Mouse (Mus musculus): ENCODE data around the gene Atp2b4. TPM values are rescaled to one million over a fixed set of nuclear protein-coding genes. Genes with fewer than 3 reads are reported as not detected.

Atp2b4 gene
- polyA plus RNA-seq, 1 experiment, result 45.4 TPM

- TF ChIP-seq GATA1 (IDR thresholded peaks at IDR 0.05; ENCODE audit: low read length), result no peak
These were observed 8.5 kb upstream of the Atp2b4 start for GRCm38 (mm10) chr1:133809376-133809775.

GRCm38 (mm10) chr1:133808020-133808419 lies 7.2 kb upstream of the Atp2b4 start:
- no peak for TF ChIP-seq GATA1 (IDR thresholded peaks at IDR 0.05; ENCODE audit: low read length)

- no peak for TF ChIP-seq GATA1 (IDR thresholded peaks at IDR 0.05; ENCODE audit: low read length)
These were observed 902 bp upstream of the Atp2b4 start for GRCm38 (mm10) chr1:133801743-133802142.

GRCm38 (mm10) chr1:133800512-133800911 lies 329 bp downstream of the Atp2b4 start:
- TF ChIP-seq GATA1 (IDR thresholded peaks at IDR 0.05; ENCODE audit: low read length), result no peak

- TF ChIP-seq GATA1 (IDR thresholded peaks at IDR 0.05; ENCODE audit: low read length), result no peak
These were observed 975 bp downstream of the Atp2b4 start for GRCm38 (mm10) chr1:133799686-133800445.

GRCm38 (mm10) chr1:133798821-133799415 lies 1.9 kb downstream of the Atp2b4 start:
- no peak for TF ChIP-seq GATA1 (IDR thresholded peaks at IDR 0.05; ENCODE audit: low read length)

- no peak for TF ChIP-seq GATA1 (IDR thresholded peaks at IDR 0.05; ENCODE audit: low read length)
These were observed 2.6 kb downstream of the Atp2b4 start for GRCm38 (mm10) chr1:133797979-133798820.

- no peak for TF ChIP-seq GATA1 (IDR thresholded peaks at IDR 0.05; ENCODE audit: low read length)
These were observed 3.4 kb downstream of the Atp2b4 start for GRCm38 (mm10) chr1:133797327-133797978.

GRCm38 (mm10) chr1:133793646-133794045 lies 7.2 kb downstream of the Atp2b4 start:
- no peak for TF ChIP-seq GATA1 (IDR thresholded peaks at IDR 0.05; ENCODE audit: low read length)

GRCm38 (mm10) chr1:133790011-133790410 lies 10.8 kb downstream of the Atp2b4 start:
- TF ChIP-seq GATA1 (IDR thresholded peaks at IDR 0.05; ENCODE audit: low read length), result no peak

- TF ChIP-seq GATA1 (IDR thresholded peaks at IDR 0.05; ENCODE audit: low read length), result no peak
These were observed 12.0 kb downstream of the Atp2b4 start for GRCm38 (mm10) chr1:133788864-133789263.

GRCm38 (mm10) chr1:133787500-133788210 lies 13.2 kb downstream of the Atp2b4 start:
- no peak for TF ChIP-seq GATA1 (IDR thresholded peaks at IDR 0.05; ENCODE audit: low read length)

GRCm38 (mm10) chr1:133784621-133785020 lies 16.2 kb downstream of the Atp2b4 start:
- TF ChIP-seq GATA1 (IDR thresholded peaks at IDR 0.05; ENCODE audit: low read length), result no peak

- no peak for TF ChIP-seq GATA1 (IDR thresholded peaks at IDR 0.05; ENCODE audit: low read length)
These were observed 19.3 kb downstream of the Atp2b4 start for GRCm38 (mm10) chr1:133781531-133781930.

GRCm38 (mm10) chr1:133779043-133779442 lies 21.8 kb downstream of the Atp2b4 start:
- TF ChIP-seq GATA1 (IDR thresholded peaks at IDR 0.05; ENCODE audit: low read length), result no peak

All from G1E-ER4 (cell line).